Mouse (Mus musculus) forebrain, embryonic 16.5 days (tissue): ENCODE data around the gene Umad1. TPM values are rescaled to one million over a fixed set of nuclear protein-coding genes. Genes with fewer than 3 reads are reported as not detected.

Experiments used
- ATAC-seq: fragments of 200-750 bp; cut with Nextera tagmentation; 2 replicates; pipeline ENCODE4 v1.8.0; 2017; ENCODE audit warnings: mild to moderate bottlenecking, moderate library complexity
- H3K27ac ChIP-seq: fragments of 300-500 bp; sonication (generic); 2 replicates; pipeline ENCODE4 v1.5.1; 2014; ENCODE audit warnings: low read length, control low read depth
- H3K27me3 ChIP-seq: fragments of 300-500 bp; sonication (generic); replicated peaks from 2 replicates; pipeline ENCODE4 v1.6.1; 2014; ENCODE audit warnings: low read length; ENCODE audit not compliant: control insufficient read depth, insufficient read depth
- H3K36me3 ChIP-seq: fragments of 300-500 bp; sonication (generic); 2 replicates; pipeline ENCODE4 v1.6.1; 2014; ENCODE audit not compliant: control insufficient read depth, insufficient read depth
- H3K4me1 ChIP-seq: fragments of 300-500 bp; sonication (generic); replicated peaks from 2 replicates; pipeline ENCODE4 v1.6.1; 2014; ENCODE audit warnings: low read length; ENCODE audit not compliant: control insufficient read depth, insufficient read depth
- H3K4me2 ChIP-seq: fragments of 300-500 bp; sonication (generic); 2 replicates; pipeline ENCODE4 v1.6.1; 2014; ENCODE audit warnings: mild to moderate bottlenecking, low read length, control low read depth
- H3K4me3 ChIP-seq: fragments of 300-500 bp; sonication (generic); replicated peaks from 2 replicates; pipeline ENCODE4 v1.5.1; 2014; ENCODE audit warnings: mild to moderate bottlenecking, low read length, control low read depth
- H3K9ac ChIP-seq: fragments of 300-500 bp; sonication (generic); replicated peaks from 2 replicates; pipeline ENCODE4 v1.6.1; 2014; ENCODE audit warnings: low read depth, low read length, control low read depth
- H3K9me3 ChIP-seq: fragments of 300-500 bp; sonication (generic); 2 replicates; pipeline ENCODE4 v1.6.1; 2016; ENCODE audit warnings: low read length; ENCODE audit not compliant: control insufficient read depth
- WGBS: fragments of 180-500 bp; shearing (Covaris S2); extraction: QIAGEN DNeasy Blood & Tissue Kit; methylation state at CpG from one replicate; pipeline ENCODE4 v1.1.7; 2014; 5-methylcytosine and 5-hydroxymethylcytosine counted together
- polyA plus RNA-seq: library from polyadenylated mRNA; unstranded; fragments of >200 nt; fragmentation: Nextera tagmentation; extraction: Ambion mirVana; gene quantifications from 2 replicates; pipeline ENCODE4 v1.2.1, GENCODE M21; 2015

The Umad1 gene
- polyA plus RNA-seq, 1 experiment from 2014 or later: 46.0 TPM

DNA sequence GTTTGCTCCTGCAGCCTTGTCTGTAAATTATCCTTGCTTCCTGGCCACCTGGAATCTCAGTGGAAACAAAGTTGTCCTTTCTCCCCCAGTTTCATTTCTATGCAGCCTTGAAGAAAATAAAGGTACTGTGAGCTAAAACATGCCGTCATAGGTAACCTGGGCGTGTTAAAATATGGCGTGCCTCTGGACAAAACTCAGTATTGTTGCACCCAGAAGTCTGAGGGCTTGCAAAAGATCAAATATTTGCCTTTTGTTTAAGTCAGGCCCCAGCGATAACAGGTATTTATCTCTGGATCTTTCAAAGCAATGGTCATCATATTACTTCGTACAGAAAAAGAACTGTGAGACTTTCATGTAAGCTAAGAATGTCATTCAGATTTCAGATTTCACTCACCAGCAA, 206.9 kb downstream of the Umad1 start:
- Histone ChIP-seq H3K36me3 (no peaks in the 10 kb centered on the region), H3K27me3 (no peaks in the 10 kb centered on the region), H3K4me1 (peaks cover 3% of the 10 kb centered on the region), H3K9me3 (no peaks in the 10 kb centered on the region), H3K27ac (no peak overlapping the region), H3K4me2 (no peak overlapping the region), H3K9ac (no peak overlapping the region), H3K4me3 (no peak overlapping the region)
- 88% methylated on average over 5 of the region's 5 CpGs for WGBS
- no peak for ATAC-seq

DNA sequence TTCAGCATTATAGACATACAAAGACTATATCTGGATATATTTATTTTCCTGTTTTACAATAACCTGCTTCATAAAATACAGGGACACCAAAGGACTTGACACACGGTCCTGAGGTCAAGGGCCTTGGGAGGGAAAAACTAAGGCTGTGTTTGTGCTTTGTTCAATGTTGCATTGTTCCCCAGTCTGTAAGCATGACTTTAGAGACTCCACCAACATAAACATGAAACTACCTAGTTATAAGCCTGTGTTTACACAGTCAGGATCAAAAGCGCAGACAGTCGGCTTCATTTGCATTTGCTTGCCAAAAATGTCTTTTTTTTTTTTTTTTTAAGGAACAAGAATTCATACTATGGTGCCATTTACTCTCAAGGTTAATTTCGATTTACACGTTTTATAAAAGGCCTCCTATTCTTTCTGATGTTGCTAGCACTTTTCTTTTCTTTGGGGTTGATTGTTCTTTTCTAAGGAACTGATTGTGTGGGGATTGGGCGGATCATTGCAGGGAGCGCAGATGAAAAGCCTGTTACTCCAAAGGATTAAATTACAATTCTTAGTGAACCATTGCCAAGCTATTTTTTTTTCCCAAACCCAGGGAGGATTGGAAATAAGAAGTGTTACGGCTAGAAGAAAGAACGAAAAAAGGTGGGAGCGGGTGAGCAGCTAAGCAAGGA, 208.7 kb downstream of the Umad1 start:
- no peak overlapping the region for H3K9ac ChIP-seq
- no peaks in the 10 kb centered on the region for H3K36me3 ChIP-seq
- no peaks in the 10 kb centered on the region for H3K9me3 ChIP-seq
- no peak overlapping the region for H3K4me3 ChIP-seq
- H3K27ac ChIP-seq: no peak overlapping the region
- ATAC-seq: peak; percentile 60
- H3K27me3 ChIP-seq: no peaks in the 10 kb centered on the region
- H3K4me1 ChIP-seq: peaks cover 3% of the 10 kb centered on the region
- H3K4me2 ChIP-seq: peak overlapping the region; percentile 23; the same call in 1 of the 2 replicates
- 5% methylated on average over 10 of the region's 10 CpGs for WGBS

DNA sequence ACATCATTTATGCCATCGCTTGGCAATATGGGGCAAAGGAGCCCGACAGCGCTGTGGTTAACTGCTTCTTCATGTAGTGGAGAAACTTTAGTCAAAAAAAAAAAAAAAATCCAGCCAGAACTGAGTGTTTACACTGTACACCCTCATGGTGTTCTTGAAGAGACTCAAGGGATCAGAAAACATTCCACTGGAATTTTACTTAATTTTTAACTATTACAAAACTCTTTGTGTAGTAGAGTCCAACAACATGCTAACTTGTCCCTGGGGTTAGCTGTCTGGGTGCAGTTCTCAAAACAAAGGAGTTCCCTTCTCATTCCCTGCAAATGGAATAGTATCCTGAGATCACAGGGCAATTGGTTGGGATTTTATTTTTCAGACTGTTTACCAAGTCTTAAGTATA, 210.8 kb downstream of the Umad1 start:
- H3K9me3 ChIP-seq: no peaks in the 10 kb centered on the region
- no peaks in the 10 kb centered on the region for H3K36me3 ChIP-seq
- no peaks in the 10 kb centered on the region for H3K27me3 ChIP-seq
- H3K4me3 ChIP-seq: no peak overlapping the region
- peaks cover 3% of the 10 kb centered on the region for H3K4me1 ChIP-seq
- 93% methylated on average over 3 of the region's 3 CpGs for WGBS
- H3K27ac ChIP-seq: no peak overlapping the region
- no peak overlapping the region for H3K9ac ChIP-seq
- no peak overlapping the region for H3K4me2 ChIP-seq
- ATAC-seq: no peak

DNA sequence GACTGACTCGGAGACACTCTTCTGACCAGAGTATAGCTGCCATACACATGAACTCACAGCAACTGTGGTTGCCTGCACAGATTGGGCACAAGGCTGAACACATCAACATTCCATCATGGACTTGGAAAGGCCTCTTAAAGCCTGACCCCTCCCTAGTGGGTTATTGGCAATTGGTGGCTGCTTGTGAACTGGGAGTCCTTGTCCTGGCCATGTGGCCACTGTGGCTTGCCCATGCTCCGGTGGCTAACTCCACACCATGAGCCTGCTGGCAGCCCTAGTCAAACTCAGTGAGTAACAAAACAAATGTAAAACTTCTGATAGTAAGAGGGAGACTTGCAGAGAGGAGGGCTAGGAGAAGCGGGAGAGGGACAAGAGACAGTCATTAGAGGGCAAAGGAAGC, 213.0 kb downstream of the Umad1 start:
- no peak overlapping the region for H3K27ac ChIP-seq
- no peak overlapping the region for H3K4me3 ChIP-seq
- no peak overlapping the region for H3K9ac ChIP-seq
- peaks cover 3% of the 10 kb centered on the region for H3K4me1 ChIP-seq
- H3K9me3 ChIP-seq: no peaks in the 10 kb centered on the region
- 95% methylated on average over 3 of the region's 3 CpGs for whole genome bisulfite sequencing
- no peak for ATAC-seq
- H3K36me3 ChIP-seq: no peaks in the 10 kb centered on the region
- H3K27me3 ChIP-seq: no peaks in the 10 kb centered on the region
- H3K4me2 ChIP-seq: no peak overlapping the region

DNA sequence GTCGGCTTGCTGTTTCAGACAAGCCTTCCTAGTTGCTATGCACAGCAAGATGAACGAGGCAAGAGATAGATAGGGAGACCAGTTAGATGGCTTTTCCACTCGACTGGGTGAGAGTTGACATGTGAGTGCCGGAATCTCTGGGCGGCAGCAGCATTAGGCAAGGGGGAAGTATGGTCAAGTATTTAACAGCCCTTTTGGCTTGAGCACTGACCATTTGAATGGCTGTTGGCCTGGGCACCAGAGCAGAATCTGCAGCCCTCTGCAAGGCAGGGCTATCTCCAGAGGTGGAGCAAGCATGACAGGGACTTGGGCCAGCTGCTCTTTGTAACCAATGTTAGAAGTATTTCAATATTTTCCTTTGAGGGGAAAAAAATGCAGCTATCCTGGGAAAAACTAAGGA, 213.8 kb downstream of the Umad1 start:
- Histone ChIP-seq H3K36me3 (no peaks in the 10 kb centered on the region), H3K27ac (no peak overlapping the region), H3K9me3 (no peaks in the 10 kb centered on the region), H3K27me3 (no peaks in the 10 kb centered on the region), H3K4me1 (no peaks in the 10 kb centered on the region; the same call in 1 of the 2 replicates), H3K4me2 (no peak overlapping the region), H3K9ac (no peak overlapping the region), H3K4me3 (no peak overlapping the region)
- WGBS: 88% methylated on average over 5 of the region's 5 CpGs
- no peak for ATAC-seq

DNA sequence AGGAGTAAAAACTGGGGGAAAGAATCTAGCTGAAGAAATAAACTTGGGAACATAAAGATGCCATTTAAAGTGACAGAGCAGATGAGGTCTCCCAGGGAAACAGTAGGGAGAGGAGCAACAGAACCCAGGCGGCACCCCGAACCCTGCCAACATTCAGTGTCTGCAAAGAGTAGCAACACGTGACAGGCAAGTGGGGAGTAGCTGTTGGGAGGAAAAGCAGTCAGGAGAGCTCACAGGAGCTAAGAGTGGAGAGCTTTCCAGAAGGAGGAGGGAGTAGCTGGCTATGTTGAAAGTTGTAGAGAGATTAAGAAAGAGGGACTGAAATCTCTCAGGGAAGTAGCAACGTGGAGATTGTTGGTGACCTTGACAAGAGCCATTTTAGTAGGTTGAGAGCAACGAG, 214.4 kb downstream of the Umad1 start:
- Histone ChIP-seq H3K9ac (no peak overlapping the region), H3K9me3 (no peaks in the 10 kb centered on the region), H3K27ac (no peak overlapping the region), H3K4me1 (no peaks in the 10 kb centered on the region), H3K27me3 (no peaks in the 10 kb centered on the region), H3K4me3 (no peak overlapping the region), H3K36me3 (no peaks in the 10 kb centered on the region), H3K4me2 (no peak overlapping the region)
- ATAC-seq: peak; percentile 67; the same call in 1 of the 2 replicates
- 58% methylated on average over 5 of the region's 5 CpGs for WGBS

DNA sequence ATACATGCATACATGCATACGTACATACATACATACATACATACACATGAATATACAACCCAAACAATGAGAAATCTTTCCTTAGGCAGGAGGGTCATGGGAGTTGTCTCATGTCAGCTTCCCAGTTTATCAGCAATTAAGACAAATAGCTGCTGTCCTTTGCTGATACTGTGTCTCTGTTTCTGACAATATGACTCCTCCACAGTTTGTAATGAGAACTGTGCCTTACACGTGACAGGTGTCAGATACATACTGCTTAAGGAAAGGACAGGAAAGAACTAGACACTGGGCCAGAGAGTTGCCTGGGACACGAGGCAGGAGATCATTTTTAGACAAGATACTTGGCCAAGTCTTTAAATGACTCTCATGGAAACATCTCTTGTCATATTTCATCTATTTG, 215.2 kb downstream of the Umad1 start:
- H3K4me2 ChIP-seq: no peak overlapping the region
- no peak overlapping the region for H3K27ac ChIP-seq
- no peak overlapping the region for H3K4me3 ChIP-seq
- no peaks in the 10 kb centered on the region for H3K27me3 ChIP-seq
- no peaks in the 10 kb centered on the region for H3K4me1 ChIP-seq
- H3K9ac ChIP-seq: no peak overlapping the region
- no peaks in the 10 kb centered on the region for H3K9me3 ChIP-seq
- ATAC-seq: no peak
- no peaks in the 10 kb centered on the region for H3K36me3 ChIP-seq
- 80% methylated on average over 3 of the region's 3 CpGs for WGBS

DNA sequence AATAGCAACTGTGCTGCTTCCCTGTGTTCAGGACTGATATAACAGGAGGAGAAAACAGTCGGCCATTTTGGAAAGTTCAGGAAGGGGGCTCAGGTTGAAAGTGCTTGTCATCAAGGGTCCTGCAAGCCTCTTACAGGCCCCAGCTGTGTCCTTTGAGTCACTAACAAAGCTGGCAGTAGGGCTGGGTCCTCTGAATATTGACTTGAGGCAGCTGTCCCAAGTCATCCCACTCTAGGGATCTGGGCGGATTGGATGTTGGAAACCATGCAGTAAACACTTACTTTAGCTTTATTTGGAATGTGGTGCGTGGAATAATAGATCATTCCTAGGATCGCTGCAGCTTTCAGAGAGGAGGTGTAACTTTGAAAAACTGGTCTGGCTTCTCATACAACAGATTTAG, 215.7 kb downstream of the Umad1 start:
- no peaks in the 10 kb centered on the region for H3K36me3 ChIP-seq
- H3K9me3 ChIP-seq: no peaks in the 10 kb centered on the region
- no peak overlapping the region for H3K27ac ChIP-seq
- no peak overlapping the region for H3K4me2 ChIP-seq
- H3K4me3 ChIP-seq: no peak overlapping the region
- 95% methylated on average over 4 of the region's 4 CpGs for WGBS
- no peaks in the 10 kb centered on the region for H3K4me1 ChIP-seq
- H3K27me3 ChIP-seq: no peaks in the 10 kb centered on the region
- no peak for ATAC-seq
- no peak overlapping the region for H3K9ac ChIP-seq

DNA sequence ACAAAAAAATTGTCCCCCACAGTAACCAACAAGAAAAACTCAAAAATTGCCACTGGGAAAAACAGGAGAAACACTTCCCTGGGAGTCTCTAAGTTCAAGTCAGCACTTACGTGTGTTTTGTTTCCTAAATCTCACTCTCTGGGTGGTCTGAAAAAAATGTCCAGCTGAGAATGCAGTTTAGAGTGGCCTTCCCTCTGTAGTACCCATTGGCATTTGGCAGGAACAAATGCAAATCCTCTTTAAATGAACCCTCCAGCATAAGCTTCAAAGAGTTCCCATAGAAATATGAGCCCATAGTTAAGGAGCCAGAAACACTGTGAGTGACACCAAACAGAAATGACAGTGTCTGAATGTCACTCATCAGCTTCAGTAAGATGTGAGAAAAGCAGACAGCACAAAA, 220.1 kb downstream of the Umad1 start:
- H3K27ac ChIP-seq: no peak overlapping the region
- no peaks in the 10 kb centered on the region for H3K4me1 ChIP-seq
- H3K9ac ChIP-seq: no peak overlapping the region
- WGBS: 24% methylated on average over 1 of the region's 1 CpGs
- H3K4me2 ChIP-seq: no peak overlapping the region
- H3K27me3 ChIP-seq: no peaks in the 10 kb centered on the region
- no peaks in the 10 kb centered on the region for H3K9me3 ChIP-seq
- H3K4me3 ChIP-seq: no peak overlapping the region
- ATAC-seq: no peak
- H3K36me3 ChIP-seq: no peaks in the 10 kb centered on the region
